Mouse (Mus musculus) liver, adult (tissue): ENCODE data around the gene Plcb4.

ENCODE experiments used
- GATA4 ChIP-seq: IDR thresholded peaks from 2 replicates; pipeline ENCODE4 v1.6.1; 2014; ENCODE audit warnings: mild to moderate bottlenecking, low read length; ENCODE audit not compliant: insufficient replicate concordance

Gene Plcb4

GRCm38 (mm10) chr2:135797677-135798546 is 139.1 kb downstream of the Plcb4 start:
- TF ChIP-seq GATA4: no peak

GRCm38 (mm10) chr2:135799149-135799770 is 140.4 kb downstream of the Plcb4 start:
- peak; percentile 71; the same call in 1 of the 2 replicates for TF ChIP-seq GATA4

DNA sequence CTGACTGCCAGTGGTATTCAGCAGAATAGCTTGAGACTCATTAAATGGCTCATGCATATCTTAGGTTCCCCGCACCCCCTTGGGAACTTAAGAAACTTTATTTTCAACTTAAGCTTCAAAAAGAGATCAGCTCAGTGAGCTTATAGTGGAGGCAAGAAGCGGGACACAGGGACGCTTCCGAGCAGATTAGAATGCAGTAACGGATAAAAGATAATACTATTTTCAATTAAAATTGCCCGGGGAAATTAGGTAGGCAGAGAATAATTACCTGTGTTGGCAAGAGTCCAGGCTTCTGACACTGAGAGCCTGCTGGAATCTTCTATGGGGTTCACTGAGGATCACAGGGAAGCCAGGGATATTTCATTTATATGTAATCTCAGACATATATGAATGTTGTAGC is 141.6 kb downstream of the Plcb4 start:
- no peak for TF ChIP-seq GATA4

GRCm38 (mm10) chr2:135802878-135803450 is 144.2 kb downstream of the Plcb4 start:
- TF ChIP-seq GATA4: no peak

- no peak for TF ChIP-seq GATA4
Observed at GRCm38 (mm10) chr2:135805748-135806685, 147.2 kb downstream of the Plcb4 start.

- TF ChIP-seq GATA4: no peak
Observed at GRCm38 (mm10) chr2:135808342-135808741, 149.5 kb downstream of the Plcb4 start.

DNA sequence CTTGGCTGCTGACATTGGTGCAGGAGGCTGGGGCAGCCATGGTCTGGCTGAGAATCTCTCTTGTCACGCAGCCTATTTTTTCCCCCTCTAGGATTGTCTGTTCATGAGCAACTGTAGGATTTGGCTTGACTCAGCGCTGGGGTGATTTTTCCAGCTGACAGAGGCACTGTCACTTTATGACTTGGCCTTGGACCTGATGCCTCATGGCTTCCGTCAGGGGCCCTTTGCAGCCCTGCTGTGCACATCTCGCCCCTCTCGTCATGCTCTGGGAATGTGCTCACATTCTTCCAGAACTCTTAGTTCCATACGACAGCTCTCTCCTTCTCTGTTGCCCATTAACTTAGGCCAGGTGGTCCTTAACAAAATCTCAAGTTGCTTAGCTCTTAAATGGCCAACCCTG is 152.0 kb downstream of the Plcb4 start:
- TF ChIP-seq GATA4: no peak

DNA sequence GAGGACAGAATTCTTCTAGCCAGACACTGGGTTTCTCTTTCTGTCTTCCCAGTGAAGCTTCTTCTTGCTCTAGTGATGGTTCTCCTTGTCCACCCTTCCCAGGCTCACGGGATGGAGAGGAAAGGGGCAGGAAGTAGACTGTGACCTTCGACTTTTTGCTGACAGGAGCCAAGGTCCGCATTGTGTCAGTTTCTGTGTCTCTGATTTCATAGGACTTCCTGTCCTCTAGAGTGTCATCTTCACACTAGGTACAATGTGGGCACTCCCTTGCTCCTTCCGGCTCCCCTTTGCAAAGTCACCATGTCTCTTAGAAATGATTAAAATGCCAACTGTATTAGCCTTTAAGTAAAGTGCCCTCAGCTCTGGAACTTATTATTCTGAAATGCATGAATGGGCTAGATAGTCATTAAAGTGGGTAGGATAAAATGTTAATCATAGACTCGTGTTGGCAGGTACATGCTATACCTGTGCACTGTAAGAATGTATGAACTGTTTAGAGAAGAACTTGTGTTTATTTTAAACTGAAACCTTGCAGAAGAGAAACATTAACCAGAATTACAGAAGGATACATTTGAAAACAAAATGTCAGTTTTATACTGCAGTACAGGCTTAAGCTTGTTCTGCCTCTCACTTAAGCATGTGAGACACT is 152.8 kb downstream of the Plcb4 start:
- no peak for TF ChIP-seq GATA4

DNA sequence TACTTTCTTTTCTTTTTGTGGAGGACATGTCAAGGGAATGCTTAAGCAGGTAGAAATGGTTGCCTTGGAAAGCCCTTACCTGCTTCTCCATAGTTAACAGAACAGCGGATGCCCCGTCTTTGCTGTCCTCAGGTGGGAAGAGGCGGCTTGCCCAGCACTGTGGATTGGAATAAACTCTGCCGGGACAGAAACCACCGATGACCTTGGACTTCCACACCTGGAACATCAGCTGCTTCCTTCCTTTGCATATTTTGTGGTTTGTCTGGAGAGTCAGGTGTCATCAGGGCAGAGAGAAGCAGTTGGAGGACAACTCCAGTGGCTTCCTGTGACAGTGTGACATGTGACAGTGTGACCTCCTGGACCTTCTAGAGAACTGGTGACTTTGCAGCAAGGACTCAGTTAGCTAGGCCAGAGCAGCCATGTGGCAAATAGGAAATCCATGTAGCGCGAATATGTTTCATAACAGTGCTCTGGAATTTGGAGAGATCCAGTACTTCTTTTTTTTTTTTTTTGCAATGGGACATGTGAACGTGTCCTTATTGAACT is 154.0 kb downstream of the Plcb4 start:
- TF ChIP-seq GATA4: no peak

DNA sequence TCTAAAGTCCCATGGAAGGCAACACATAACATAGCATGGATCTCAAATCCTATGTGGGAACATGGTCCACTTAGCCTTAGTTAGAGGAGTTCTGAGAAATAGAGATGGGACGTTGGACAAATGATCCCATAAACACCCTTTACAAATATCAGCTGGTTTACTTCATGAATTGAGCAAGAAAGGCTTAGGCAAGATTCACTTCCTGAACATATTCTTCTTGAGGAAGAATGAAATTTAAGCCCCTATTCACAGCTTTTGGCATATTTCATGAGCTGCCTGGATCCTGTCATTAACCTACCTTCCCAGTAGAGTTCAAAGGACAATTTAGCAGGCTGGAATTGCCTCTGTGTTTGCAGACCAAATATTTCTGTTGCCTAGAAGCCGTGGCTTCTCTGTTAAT is 161.9 kb downstream of the Plcb4 start:
- no peak for TF ChIP-seq GATA4

DNA sequence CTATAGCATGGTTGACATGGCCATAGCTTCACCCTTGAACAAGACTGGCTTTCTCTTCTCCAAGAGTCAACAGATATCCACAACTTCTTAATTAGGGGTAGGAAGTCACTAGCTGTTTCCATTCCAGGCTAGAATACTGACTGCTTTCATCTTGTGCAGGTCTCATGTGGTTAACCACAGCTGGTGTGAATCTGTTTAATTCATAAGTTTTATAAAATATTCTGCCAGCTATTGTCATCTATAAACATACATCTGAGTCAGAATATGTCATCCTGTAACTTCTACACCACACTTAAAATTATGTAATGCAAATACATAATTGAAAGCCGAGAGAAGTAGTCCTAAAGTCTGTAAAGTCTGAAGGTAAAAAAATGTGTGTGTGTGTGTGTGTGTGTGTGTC is 164.9 kb downstream of the Plcb4 start:
- no peak for TF ChIP-seq GATA4

DNA sequence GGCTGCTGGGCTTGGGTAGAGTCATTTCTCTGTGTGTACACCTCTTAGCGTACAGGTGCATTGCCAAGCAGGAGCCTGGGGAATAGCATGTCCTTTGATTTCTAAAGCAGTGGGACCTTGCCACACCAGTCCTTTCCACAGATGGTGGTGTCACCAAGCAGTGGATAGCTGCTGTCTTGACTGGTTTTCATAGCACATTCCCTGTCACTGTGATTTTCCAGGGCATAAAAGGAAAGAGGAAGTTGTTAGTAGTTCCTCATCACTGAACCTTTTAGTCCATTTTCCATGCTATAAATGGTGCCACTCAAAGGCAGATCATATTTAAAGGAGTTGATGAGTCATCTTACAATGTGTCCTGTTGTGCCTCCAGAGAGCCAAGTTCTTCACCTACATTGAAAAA is 165.9 kb downstream of the Plcb4 start:
- TF ChIP-seq GATA4: no peak

DNA sequence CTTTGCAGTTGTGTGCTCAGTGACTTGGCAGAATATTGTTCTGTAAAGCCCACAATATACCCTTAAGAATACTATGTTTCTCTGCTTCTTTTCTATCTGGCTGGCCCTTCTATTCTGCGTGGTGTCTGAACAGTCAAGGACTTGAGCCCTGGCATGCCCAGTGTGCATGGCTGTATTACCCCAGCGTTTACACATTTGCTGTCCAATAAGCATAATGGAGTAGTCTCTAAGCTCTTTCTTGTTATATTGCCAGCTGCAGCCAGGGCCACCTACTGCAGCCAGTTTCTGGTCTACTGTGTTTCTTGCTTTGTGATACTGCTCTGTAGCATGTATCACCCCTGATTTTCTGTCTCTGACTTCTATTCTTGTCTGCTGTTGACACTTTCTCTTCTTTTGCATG is 166.8 kb downstream of the Plcb4 start:
- TF ChIP-seq GATA4: no peak

DNA sequence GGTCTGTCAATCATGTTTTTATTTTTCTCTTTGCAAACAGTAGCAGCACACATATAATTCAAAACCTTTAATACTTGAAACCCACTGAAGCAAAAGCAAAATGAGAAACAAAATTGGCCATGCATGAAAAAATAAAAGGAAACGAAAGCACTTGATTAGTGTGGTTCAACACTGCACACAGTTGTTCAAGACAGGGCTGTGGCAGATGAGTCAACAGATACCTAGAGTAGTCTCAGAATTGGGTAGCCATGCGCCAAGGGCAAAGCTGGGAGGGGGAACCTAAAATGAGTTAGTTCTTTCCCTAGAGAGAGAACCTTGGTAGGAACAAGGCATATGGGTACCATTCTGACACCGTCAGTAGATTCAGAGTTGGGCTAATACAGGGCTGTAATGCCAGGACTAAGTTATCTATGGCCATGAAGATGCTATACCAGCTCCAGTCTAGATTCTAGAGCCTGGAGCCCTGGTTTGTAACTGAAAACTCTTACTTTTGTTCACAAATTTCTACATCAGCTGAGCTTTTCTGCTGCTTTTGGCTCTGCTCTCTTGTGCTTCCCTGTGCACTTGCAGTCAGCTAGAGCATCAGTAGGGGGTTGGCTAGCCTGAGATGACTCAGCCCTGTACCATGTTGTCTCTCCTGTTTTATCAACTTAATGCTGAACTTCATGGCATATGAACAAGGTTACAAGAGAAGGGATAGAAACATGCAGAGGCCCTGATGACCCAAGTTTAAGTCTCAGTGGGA is 168.0 kb downstream of the Plcb4 start:
- no peak for TF ChIP-seq GATA4
